Mouse (Mus musculus) erythroblast, embryonic 14.5 days (primary cell): ENCODE data around the gene Tmem41a.

ENCODE experiments used
- GATA1 ChIP-seq: IDR thresholded peaks from 2 replicates; pipeline ENCODE4 v1.6.1; 2012; ENCODE audit warnings: low read length, inconsistent platforms, mixed read lengths
- TAL1 ChIP-seq: IDR thresholded peaks from 3 replicates; pipeline ENCODE4 v1.6.1; 2012; ENCODE audit warnings: low read length, inconsistent platforms, mixed read lengths

- TF ChIP-seq TAL1 (no peak), GATA1 (no peak)
Observed at GRCm38 (mm10) chr16:21970536-21970935, 23.2 kb upstream of the Tmem41a start.
